8 mouse cellular contexts compared by ENCODE assay signal in genomic region chr10:80899591-80900317, GRCm38 (mm10). TPM values are rescaled to one million over a fixed set of nuclear protein-coding genes. Genes with fewer than 3 reads are reported as not detected.
DNase-seq lines count a peak whose midpoint lies in the region; ATAC-seq and TF ChIP-seq lines count a peak whose summit lies in the region.

No protein-coding gene starts in this region.

- peak overlapping the region; percentile 84 for H3K9ac ChIP-seq in liver, embryonic 11.5 days (ENCODE audit: low read depth, low read length)
- peak overlapping the region; percentile 79 for H3K9ac ChIP-seq in stomach, postnatal 0 days (ENCODE audit: low read length)

- no peaks in the 10 kb centered on the region for H3K27me3 ChIP-seq in testis, adult 2 months (ENCODE audit: control insufficient read depth, insufficient read depth, low read length)
- no peaks in the 10 kb centered on the region for H3K27me3 ChIP-seq in liver, embryonic 11.5 days (replicated peaks; ENCODE audit: control insufficient read depth, insufficient read depth, low read length)
- no peaks in the 10 kb centered on the region for H3K27me3 ChIP-seq in stomach, postnatal 0 days (ENCODE audit: control insufficient read depth, insufficient read depth, low read length)

- H3K4me1 ChIP-seq in testis, adult 2 months (ENCODE audit: control insufficient read depth, insufficient read depth, low read length), result peaks cover 34% of the 10 kb centered on the region
- peaks cover 31% of the 10 kb centered on the region for H3K4me1 ChIP-seq in liver, embryonic 11.5 days (replicated peaks; ENCODE audit: control insufficient read depth, insufficient read depth, low read length)
- peaks cover 3% of the 10 kb centered on the region for H3K4me1 ChIP-seq in stomach, postnatal 0 days (replicated peaks; ENCODE audit: control insufficient read depth, insufficient read depth)

- WGBS in liver, embryonic 11.5 days, result 11% methylated on average over 25 of the region's 25 CpGs
- 13% methylated on average over 25 of the region's 25 CpGs for WGBS in stomach, postnatal 0 days

- TF ChIP-seq POLR2A in testis, adult 2 months (IDR thresholded peaks at IDR 0.05; ENCODE audit: control insufficient read depth, low read depth, low read length), result peak; percentile 35

- H3K4me3 ChIP-seq in testis, adult 2 months (ENCODE audit: control insufficient read depth, low read depth, low read length), result peak overlapping the region; percentile 82
- H3K4me3 ChIP-seq in liver, embryonic 11.5 days (ENCODE audit: low read depth, low read length), result peak overlapping the region; percentile 86
- H3K4me3 ChIP-seq in stomach, postnatal 0 days (ENCODE audit: low read depth, low read length), result peak overlapping the region; percentile 95

- H3K36me3 ChIP-seq in testis, adult 2 months (ENCODE audit: control insufficient read depth, insufficient read depth, low read length), result no peaks in the 10 kb centered on the region
- H3K36me3 ChIP-seq in liver, embryonic 11.5 days (ENCODE audit: control insufficient read depth, insufficient read depth, low read length), result peaks cover 27% of the 10 kb centered on the region
- H3K36me3 ChIP-seq in stomach, postnatal 0 days (ENCODE audit: control insufficient read depth, insufficient read depth, low read length), result peaks cover 14% of the 10 kb centered on the region

- no peaks in the 10 kb centered on the region for H3K9me3 ChIP-seq in liver, embryonic 11.5 days (ENCODE audit: control insufficient read depth, low read length)
- H3K9me3 ChIP-seq in stomach, postnatal 0 days (ENCODE audit: control insufficient read depth, low read length), result no peaks in the 10 kb centered on the region

- TF ChIP-seq CTCF in testis, adult 2 months (IDR thresholded peaks at IDR 0.05; ENCODE audit: control insufficient read depth, insufficient read depth, insufficient replicate concordance, low read depth, low read length), result no peak
- no peak for TF ChIP-seq CTCF in stomach, postnatal 0 days (IDR thresholded peaks at IDR 0.05; ENCODE audit: low read depth)

- H3K27ac ChIP-seq in testis, adult 2 months (ENCODE audit: control insufficient read depth, insufficient read depth, low read depth, low read length), result peak overlapping the region; percentile 3; the same call in 1 of the 2 replicates
- peak overlapping the region; percentile 78 for H3K27ac ChIP-seq in liver, embryonic 11.5 days (ENCODE audit: low read depth, low read length)
- H3K27ac ChIP-seq in stomach, postnatal 0 days (replicated peaks), result 0 out of 2 replicates have a peak overlapping the region, but pooled peaks have one; percentile 24

- intact Hi-C loops in left cerebral cortex, postnatal 25 days (cut with DNase I), result no loop called here

- ATAC-seq in liver, embryonic 11.5 days (replicated peaks; ENCODE audit: low FRiP score), result no peak
- no peak for ATAC-seq in stomach, postnatal 0 days (ENCODE audit: low FRiP score, low TSS enrichment)

- TF ChIP-seq EP300 in stomach, postnatal 0 days (optimal IDR thresholded peaks at IDR 0.05), result no peak

- DNase-seq in cerebellum, adult 8-10 months, result peak; percentile 47
- DNase-seq in cerebellum, postnatal 36 days, result no peak
- DNase-seq in testis, postnatal 14 days (ENCODE audit: low spot score), result no peak
- DNase-seq in liver, embryonic 11.5 days (ENCODE audit: low spot score), result no peak
- DNase-seq in stomach, postnatal 0 days (ENCODE audit: low spot score), result no peak
- DNase-seq in right cerebral cortex, postnatal 25 days, result no peak
- no peak for DNase-seq in left cerebral cortex, postnatal 25 days (ENCODE audit: low spot score in 2 of 2)

- peak overlapping the region; percentile 99 for H3K4me2 ChIP-seq in liver, embryonic 11.5 days
- peak overlapping the region; percentile 83 for H3K4me2 ChIP-seq in stomach, postnatal 0 days (replicated peaks; ENCODE audit: low read depth)

RNA-seq across cellular contexts. Expression of gene Timm13, which starts 1.0 kb away (rescaled TPM):
- polyA plus RNA-seq in testis, adult 2 months (2012; rRNA removed), result 76.7 and 104 TPM in 2 replicates
- 396 and 445 TPM in 2 replicates for polyA plus RNA-seq in liver, embryonic 11.5 days (2014; fragmentation: Nextera tagmentation; extraction: Ambion mirVana)
- polyA plus RNA-seq in stomach, postnatal 0 days (2015; fragmentation: Nextera tagmentation; extraction: Ambion mirVana), result 292 and 304 TPM in 2 replicates
- 100 to 1,000 TPM; 139 TPM for total RNA-seq in left cerebral cortex, postnatal 25 days (2021)

RNA-seq across cellular contexts. Expression of gene Lmnb2, which starts 18.3 kb away (rescaled TPM):
- polyA plus RNA-seq in testis, adult 2 months (2012; rRNA removed), result 177 TPM in 2 replicates
- 16.2 and 18.2 TPM in 2 replicates for polyA plus RNA-seq in liver, embryonic 11.5 days (2014; fragmentation: Nextera tagmentation; extraction: Ambion mirVana)
- 12.0 and 12.4 TPM in 2 replicates for polyA plus RNA-seq in stomach, postnatal 0 days (2015; fragmentation: Nextera tagmentation; extraction: Ambion mirVana)
- total RNA-seq in left cerebral cortex, postnatal 25 days (2021), result 10 to 100 TPM; 15.1 to 18.9 TPM

RNA-seq across cellular contexts. Expression of gene Tmprss9, which starts 28.1 kb away (rescaled TPM):
- 2.0 and 2.7 TPM in 2 replicates for polyA plus RNA-seq in testis, adult 2 months (2012; rRNA removed)
- not detected in 2 replicates for polyA plus RNA-seq in liver, embryonic 11.5 days (2014; fragmentation: Nextera tagmentation; extraction: Ambion mirVana)
- polyA plus RNA-seq in stomach, postnatal 0 days (2015; fragmentation: Nextera tagmentation; extraction: Ambion mirVana), result 2.0 and 2.2 TPM in 2 replicates
- under 1 TPM in 1 of 2 experiments, not detected in 1; 0.32 TPM for total RNA-seq in left cerebral cortex, postnatal 25 days (2021)

RNA-seq across cellular contexts. Expression of gene Gadd45b, which starts 30.1 kb away (rescaled TPM):
- polyA plus RNA-seq in testis, adult 2 months (2012; rRNA removed), result 7.8 and 9.1 TPM in 2 replicates
- 4.0 and 5.0 TPM in 2 replicates for polyA plus RNA-seq in liver, embryonic 11.5 days (2014; fragmentation: Nextera tagmentation; extraction: Ambion mirVana)
- polyA plus RNA-seq in stomach, postnatal 0 days (2015; fragmentation: Nextera tagmentation; extraction: Ambion mirVana), result 59.5 and 62.2 TPM in 2 replicates
- total RNA-seq in left cerebral cortex, postnatal 25 days (2021), result 10 to 100 TPM; 16.4 to 19.0 TPM

RNA-seq across cellular contexts. Expression of gene Sppl2b, which starts 44.7 kb away (rescaled TPM):
- polyA plus RNA-seq in testis, adult 2 months (2012; rRNA removed), result 169 and 173 TPM in 2 replicates
- 58.5 and 63.8 TPM in 2 replicates for polyA plus RNA-seq in liver, embryonic 11.5 days (2014; fragmentation: Nextera tagmentation; extraction: Ambion mirVana)
- polyA plus RNA-seq in stomach, postnatal 0 days (2015; fragmentation: Nextera tagmentation; extraction: Ambion mirVana), result 17.7 and 23.0 TPM in 2 replicates
- total RNA-seq in left cerebral cortex, postnatal 25 days (2021), result 10 to 100 TPM; 58.6 to 66.2 TPM

Comparison
In these comparisons a context has a peak if more than half of its experiments do, and no peak if none do; other contexts are left out.
1. H3K27ac ChIP-seq: peak in every context shown above with its lines; median percentile 78 in liver, embryonic 11.5 days; 24 in stomach, postnatal 0 days; 3 in testis, adult 2 months.